Mouse (Mus musculus): ENCODE data around the gene Yipf1. TPM values are rescaled to one million over a fixed set of nuclear protein-coding genes. Genes with fewer than 3 reads are reported as not detected.
"Not testable (repeated sequence)": the region's sequence is repeated elsewhere in the genome, so short reads cannot be mapped to it uniquely, and the experiment has no call there.

Gene Yipf1
- polyA plus RNA-seq, 1 experiment from 2014 or later = 69.0 TPM

DNA sequence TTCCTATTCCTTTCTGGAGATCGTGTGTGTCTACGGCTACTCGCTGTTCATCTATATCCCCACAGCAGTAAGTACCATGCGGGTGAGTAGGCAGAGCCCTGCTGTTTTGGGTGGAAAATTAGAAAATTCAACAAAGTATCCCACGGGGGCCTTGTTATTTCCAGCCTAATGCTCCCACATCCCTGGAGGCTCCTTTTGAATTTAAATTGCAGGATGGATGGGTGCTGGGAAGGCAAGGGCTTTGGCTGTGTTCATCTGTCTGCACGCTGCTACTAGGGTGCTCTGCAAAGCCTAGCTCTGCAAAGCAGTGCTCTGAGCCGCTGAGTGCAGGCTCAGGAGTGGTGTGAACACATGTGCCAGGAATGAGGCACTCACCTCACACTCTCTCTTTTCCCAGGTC, 30.4 kb downstream of the Yipf1 start:
- Histone ChIP-seq H3K4me2 (replicated peaks) (no peak overlapping the region), H3K27me3 (ENCODE audit: control insufficient read depth, insufficient read depth, low read length) (no peaks in the 10 kb centered on the region), H3K4me3 (replicated peaks; ENCODE audit: low read length) (no peak overlapping the region), H3K9me3 (ENCODE audit: control insufficient read depth, low read length) (no peaks in the 10 kb centered on the region), H3K4me1 (replicated peaks; ENCODE audit: control insufficient read depth, insufficient read depth, low read length) (no peaks in the 10 kb centered on the region; the same call in 1 of the 2 replicates), H3K36me3 (replicated peaks; ENCODE audit: control insufficient read depth, insufficient read depth) (peaks cover 27% of the 10 kb centered on the region), H3K9ac (no peak overlapping the region), H3K27ac (no peak overlapping the region)
- 69% methylated on average over 7 of the region's 7 CpGs for WGBS
- no peak for ATAC-seq (ENCODE audit: low FRiP score)
- DNase-seq (ENCODE audit: low spot score) = no peak

DNA sequence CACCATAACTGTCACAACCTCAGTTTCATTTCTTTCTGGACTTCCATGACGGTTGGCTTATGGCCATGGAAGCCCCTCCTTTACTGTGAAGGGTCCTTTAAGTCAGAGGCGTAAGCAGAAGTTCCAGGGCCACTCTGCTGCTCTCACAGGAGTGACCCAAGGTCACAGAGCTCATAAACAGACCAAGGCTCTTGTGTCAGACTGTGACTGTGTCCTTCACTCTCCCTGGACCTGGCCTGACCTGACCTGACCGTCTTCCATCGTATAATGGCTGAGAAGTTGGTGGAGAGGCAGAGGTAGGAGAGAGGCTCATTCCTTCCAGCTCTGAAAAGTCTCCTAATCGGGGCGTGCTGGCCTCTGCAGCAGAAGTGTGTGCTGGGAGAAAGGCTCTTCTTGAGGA, 33.1 kb downstream of the Yipf1 start:
- Histone ChIP-seq H3K36me3 (replicated peaks; ENCODE audit: control insufficient read depth, insufficient read depth) (peaks cover 42% of the 10 kb centered on the region), H3K27ac (no peak overlapping the region), H3K4me1 (replicated peaks; ENCODE audit: control insufficient read depth, insufficient read depth, low read length) (no peaks in the 10 kb centered on the region), H3K4me2 (replicated peaks) (no peak overlapping the region), H3K9ac (no peak overlapping the region), H3K9me3 (ENCODE audit: control insufficient read depth, low read length) (no peaks in the 10 kb centered on the region), H3K27me3 (ENCODE audit: control insufficient read depth, insufficient read depth, low read length) (no peaks in the 10 kb centered on the region), H3K4me3 (replicated peaks; ENCODE audit: low read length) (no peak overlapping the region)
- no peak for ATAC-seq (ENCODE audit: low FRiP score)
- WGBS = 84% methylated on average over 6 of the region's 6 CpGs
- DNase-seq (ENCODE audit: low spot score) = no peak

- Histone ChIP-seq H3K36me3 (replicated peaks; ENCODE audit: control insufficient read depth, insufficient read depth) (peaks cover 38% of the 10 kb centered on the region), H3K4me2 (replicated peaks) (no peak overlapping the region), H3K4me3 (replicated peaks; ENCODE audit: low read length) (no peak overlapping the region), H3K27me3 (ENCODE audit: control insufficient read depth, insufficient read depth, low read length) (no peaks in the 10 kb centered on the region), H3K27ac (peak overlapping the region; percentile 10; the same call in 1 of the 2 replicates), H3K9me3 (ENCODE audit: control insufficient read depth, low read length) (no peaks in the 10 kb centered on the region), H3K4me1 (replicated peaks; ENCODE audit: control insufficient read depth, insufficient read depth, low read length) (no peaks in the 10 kb centered on the region), H3K9ac (no peak overlapping the region)
- ATAC-seq (ENCODE audit: low FRiP score) = peak; percentile 46; the same call in 1 of the 2 replicates
- whole genome bisulfite sequencing = 56% methylated on average over 20 of the region's 20 CpGs
- no peak for DNase-seq (ENCODE audit: low spot score)
Observed at GRCm38 (mm10) chr4:107348529-107349310, 34.6 kb downstream of the Yipf1 start.

DNA sequence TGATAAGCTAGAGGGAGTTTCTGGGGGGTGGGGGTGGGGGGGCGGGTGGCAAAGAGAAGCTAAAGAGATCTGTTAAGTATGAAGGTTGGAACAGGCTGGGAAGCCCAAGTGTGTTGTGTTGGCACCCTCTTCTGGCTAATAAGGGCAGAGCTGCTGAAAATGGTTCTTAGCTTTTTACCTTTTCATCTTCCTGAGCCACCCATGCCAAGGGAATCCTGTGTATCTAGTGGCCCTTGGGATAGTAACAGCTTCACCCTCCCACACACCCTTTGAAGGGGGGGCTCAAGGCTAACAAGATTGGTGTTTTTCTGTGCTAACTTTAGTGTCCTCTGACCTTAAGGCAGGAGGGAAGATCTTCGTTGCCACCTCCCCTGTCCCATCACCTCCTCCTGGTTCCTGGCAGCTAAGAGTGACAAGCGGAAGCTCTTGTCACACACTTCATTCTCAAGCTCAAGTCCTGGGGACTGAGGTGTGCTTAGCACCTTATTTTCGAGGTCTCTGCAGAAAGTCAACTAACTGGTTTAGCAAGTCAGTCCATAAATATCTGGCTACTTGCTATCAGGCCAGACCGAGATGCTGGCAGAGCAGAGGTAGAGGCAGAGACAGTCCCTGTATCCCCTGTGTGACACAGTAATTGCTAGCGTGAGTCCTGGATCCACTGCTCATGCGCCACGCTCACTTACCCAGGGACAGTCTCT, 35.3 kb downstream of the Yipf1 start:
- Histone ChIP-seq H3K4me2 (replicated peaks) (no peak overlapping the region), H3K4me3 (replicated peaks; ENCODE audit: low read length) (no peak overlapping the region), H3K4me1 (replicated peaks; ENCODE audit: control insufficient read depth, insufficient read depth, low read length) (no peaks in the 10 kb centered on the region), H3K9ac (no peak overlapping the region), H3K36me3 (replicated peaks; ENCODE audit: control insufficient read depth, insufficient read depth) (peaks cover 38% of the 10 kb centered on the region), H3K27ac (no peak overlapping the region), H3K27me3 (ENCODE audit: control insufficient read depth, insufficient read depth, low read length) (no peaks in the 10 kb centered on the region), H3K9me3 (ENCODE audit: control insufficient read depth, low read length) (no peaks in the 10 kb centered on the region)
- ATAC-seq (ENCODE audit: low FRiP score) (no peak), DNase-seq (ENCODE audit: low spot score) (peak; percentile 67)
- 79% methylated on average over 8 of the region's 8 CpGs for WGBS

DNA sequence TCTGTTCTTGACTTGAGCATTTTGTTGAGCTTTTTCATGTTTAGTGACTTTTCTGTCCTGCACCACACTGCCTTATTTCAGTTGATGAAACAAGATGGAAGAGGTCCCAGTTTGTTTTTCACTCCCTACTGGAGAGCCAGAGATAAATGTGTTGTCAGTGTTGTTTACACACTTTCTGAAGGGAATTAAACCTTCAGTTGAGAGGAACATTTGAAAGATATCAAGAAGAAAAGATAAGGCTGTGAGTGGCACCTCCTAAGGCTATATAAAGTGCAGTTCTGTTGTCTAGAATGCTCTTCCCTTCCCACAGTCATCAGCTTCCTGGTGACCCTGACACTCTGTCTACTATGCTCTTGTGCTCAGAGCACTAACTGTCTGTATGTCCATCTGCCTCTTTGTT, 37.2 kb downstream of the Yipf1 start:
- ATAC-seq (ENCODE audit: low FRiP score) (no peak), DNase-seq (ENCODE audit: low spot score) (no peak)
- H3K4me1 ChIP-seq (replicated peaks; ENCODE audit: control insufficient read depth, insufficient read depth, low read length) = no peaks in the 10 kb centered on the region
- no peak overlapping the region for H3K4me3 ChIP-seq (replicated peaks; ENCODE audit: low read length)
- H3K9me3 ChIP-seq (ENCODE audit: control insufficient read depth, low read length) = no peaks in the 10 kb centered on the region
- no peak overlapping the region for H3K4me2 ChIP-seq (replicated peaks)
- H3K36me3 ChIP-seq (replicated peaks; ENCODE audit: control insufficient read depth, insufficient read depth) = peaks cover 26% of the 10 kb centered on the region
- H3K9ac ChIP-seq = no peak overlapping the region
- H3K27ac ChIP-seq = no peak overlapping the region
- no peaks in the 10 kb centered on the region for H3K27me3 ChIP-seq (ENCODE audit: control insufficient read depth, insufficient read depth, low read length)

DNA sequence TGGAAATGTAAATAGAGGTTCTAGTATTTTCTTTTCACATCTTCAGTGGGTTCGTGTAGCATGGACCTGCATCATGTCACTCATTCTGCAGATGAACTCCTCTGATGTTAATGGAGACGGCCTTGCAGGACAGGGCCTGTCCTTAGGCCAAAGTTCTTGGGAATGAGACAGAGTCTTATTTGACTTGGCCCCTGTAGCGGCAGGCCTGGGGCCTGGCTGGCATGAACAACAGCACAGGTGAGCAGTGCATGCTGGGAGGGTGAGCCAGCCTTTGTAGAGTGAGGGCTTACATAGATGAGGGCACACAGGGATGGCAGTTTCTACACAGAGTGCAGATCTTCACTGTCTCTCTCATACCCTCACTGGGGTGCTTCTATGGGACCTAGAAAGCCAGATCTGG, 39.4 kb downstream of the Yipf1 start:
- no peaks in the 10 kb centered on the region for H3K4me1 ChIP-seq (replicated peaks; ENCODE audit: control insufficient read depth, insufficient read depth, low read length)
- DNase-seq (ENCODE audit: low spot score) (no peak), ATAC-seq (ENCODE audit: low FRiP score) (no peak)
- H3K9ac ChIP-seq = no peak overlapping the region
- H3K4me3 ChIP-seq (replicated peaks; ENCODE audit: low read length) = no peak overlapping the region
- H3K27me3 ChIP-seq (ENCODE audit: control insufficient read depth, insufficient read depth, low read length) = no peaks in the 10 kb centered on the region
- WGBS = 93% methylated on average over 3 of the region's 3 CpGs
- peaks cover 21% of the 10 kb centered on the region for H3K36me3 ChIP-seq (replicated peaks; ENCODE audit: control insufficient read depth, insufficient read depth)
- H3K9me3 ChIP-seq (ENCODE audit: control insufficient read depth, low read length) = no peaks in the 10 kb centered on the region
- H3K27ac ChIP-seq = no peak overlapping the region
- no peak overlapping the region for H3K4me2 ChIP-seq (replicated peaks)

DNA sequence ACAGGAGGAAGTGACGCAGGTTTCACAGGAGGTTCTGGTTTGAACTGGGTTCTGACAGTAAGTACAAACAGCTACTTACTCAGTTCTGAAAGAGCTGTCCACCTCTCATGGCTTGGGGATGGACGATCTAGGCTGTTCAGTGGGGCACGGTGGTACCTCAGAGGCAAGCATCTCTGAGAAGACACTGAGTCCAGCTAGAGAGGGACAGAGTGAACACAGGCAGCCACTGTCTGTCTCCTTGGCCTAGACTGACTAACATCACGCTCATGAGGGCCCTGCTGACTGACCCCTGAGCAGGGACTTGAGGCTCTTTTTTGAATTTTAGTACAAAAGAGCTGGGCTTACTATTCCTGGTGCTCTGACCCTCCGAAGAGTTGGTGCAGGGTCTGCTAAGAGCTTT, 40.0 kb downstream of the Yipf1 start:
- peaks cover 21% of the 10 kb centered on the region for H3K36me3 ChIP-seq (replicated peaks; ENCODE audit: control insufficient read depth, insufficient read depth)
- no peak overlapping the region for H3K4me3 ChIP-seq (replicated peaks; ENCODE audit: low read length)
- no peak for ATAC-seq (ENCODE audit: low FRiP score)
- no peak overlapping the region for H3K9ac ChIP-seq
- no peak overlapping the region for H3K4me2 ChIP-seq (replicated peaks)
- no peaks in the 10 kb centered on the region for H3K27me3 ChIP-seq (ENCODE audit: control insufficient read depth, insufficient read depth, low read length)
- WGBS = 82% methylated on average over 5 of the region's 5 CpGs
- DNase-seq (ENCODE audit: low spot score) = no peak
- H3K27ac ChIP-seq = no peak overlapping the region; the same call in 1 of the 2 replicates
- H3K4me1 ChIP-seq (replicated peaks; ENCODE audit: control insufficient read depth, insufficient read depth, low read length) = no peaks in the 10 kb centered on the region
- no peaks in the 10 kb centered on the region for H3K9me3 ChIP-seq (ENCODE audit: control insufficient read depth, low read length)

DNA sequence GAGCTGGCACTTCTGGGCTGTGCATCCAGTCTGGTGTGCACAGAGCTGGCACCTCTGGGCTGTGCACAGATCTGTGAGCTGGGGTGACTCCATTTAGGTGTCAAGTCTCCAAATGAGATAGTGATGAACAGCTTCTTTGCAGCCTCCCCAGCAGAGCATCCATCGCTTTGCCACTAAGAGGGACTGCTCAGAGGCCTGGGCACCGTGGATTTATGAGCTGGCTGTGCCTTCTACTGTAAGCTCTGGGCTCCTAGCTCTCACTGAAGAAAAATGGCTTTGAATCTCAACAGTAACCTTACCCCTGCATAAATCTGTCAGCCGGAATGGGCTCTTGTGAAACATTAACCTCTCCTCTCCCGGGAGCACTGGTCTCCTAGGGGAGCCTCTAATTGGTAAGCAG, 40.4 kb downstream of the Yipf1 start:
- Histone ChIP-seq H3K36me3 (replicated peaks; ENCODE audit: control insufficient read depth, insufficient read depth) (peaks cover 24% of the 10 kb centered on the region), H3K27me3 (ENCODE audit: control insufficient read depth, insufficient read depth, low read length) (no peaks in the 10 kb centered on the region), H3K9ac (no peak overlapping the region), H3K4me2 (replicated peaks) (no peak overlapping the region), H3K27ac (no peak overlapping the region; the same call in 1 of the 2 replicates), H3K4me1 (replicated peaks; ENCODE audit: control insufficient read depth, insufficient read depth, low read length) (no peaks in the 10 kb centered on the region), H3K4me3 (replicated peaks; ENCODE audit: low read length) (no peak overlapping the region), H3K9me3 (ENCODE audit: control insufficient read depth, low read length) (no peaks in the 10 kb centered on the region)
- ATAC-seq (ENCODE audit: low FRiP score) (peak; percentile 34; the same call in 1 of the 2 replicates), DNase-seq (ENCODE audit: low spot score) (no peak)
- WGBS = 41% methylated on average over 4 of the region's 4 CpGs

DNA sequence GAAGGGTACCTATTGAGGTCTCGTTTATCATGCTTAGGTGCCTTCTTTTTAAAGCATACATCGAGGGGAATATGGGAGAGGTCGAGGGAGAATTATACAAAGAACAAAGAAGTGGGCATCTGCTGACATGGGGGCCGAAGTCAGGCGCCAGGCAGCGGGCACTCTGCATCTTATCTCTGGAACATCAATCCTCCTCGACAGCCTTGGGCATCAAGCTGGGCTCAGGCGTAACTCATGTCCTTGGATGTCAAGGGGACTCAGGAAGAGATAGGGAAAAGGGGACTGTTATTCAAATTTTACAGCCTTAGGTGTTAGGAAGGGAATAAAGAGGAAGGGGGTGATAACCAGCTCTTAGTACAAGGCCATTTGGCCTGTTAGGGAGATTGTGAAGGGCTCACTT, 43.0 kb downstream of the Yipf1 start:
- H3K27ac ChIP-seq; H3K4me3 ChIP-seq (replicated peaks; ENCODE audit: low read length): not testable (repeated sequence)
- 74% methylated on average over 8 of the region's 8 CpGs for WGBS

More for the DNA sequence above, 43.0 kb downstream of the Yipf1 start:
- ATAC-seq (ENCODE audit: low FRiP score); H3K36me3 ChIP-seq (replicated peaks; ENCODE audit: control insufficient read depth, insufficient read depth); H3K4me2 ChIP-seq (replicated peaks); H3K27me3 ChIP-seq (ENCODE audit: control insufficient read depth, insufficient read depth, low read length); DNase-seq (ENCODE audit: low spot score); H3K9ac ChIP-seq; H3K4me1 ChIP-seq (replicated peaks; ENCODE audit: control insufficient read depth, insufficient read depth, low read length); H3K9me3 ChIP-seq (ENCODE audit: control insufficient read depth, low read length): not testable (repeated sequence)

Data from hindbrain, embryonic 14.5 days (tissue).